Mouse (Mus musculus) liver, adult (tissue): ENCODE measurements around the gene Dmbt1.

Experiments
- GATA4 ChIP-seq: IDR thresholded peaks from 2 replicates; pipeline ENCODE4 v1.6.1; 2014; ENCODE audit warnings: mild to moderate bottlenecking, low read length; ENCODE audit not compliant: insufficient replicate concordance

Dmbt1 gene

GRCm38 (mm10) chr7:131027557-131027956, 4.3 kb upstream of the Dmbt1 start:
- no peak for TF ChIP-seq GATA4

- TF ChIP-seq GATA4: no peak
Measured at GRCm38 (mm10) chr7:131036396-131036795, 4.5 kb downstream of the Dmbt1 start.

GRCm38 (mm10) chr7:131037083-131037482, 5.2 kb downstream of the Dmbt1 start:
- TF ChIP-seq GATA4: no peak

- TF ChIP-seq GATA4: no peak
Measured at GRCm38 (mm10) chr7:131042657-131043056, 10.8 kb downstream of the Dmbt1 start.

- no peak for TF ChIP-seq GATA4
Measured at GRCm38 (mm10) chr7:131054808-131055370, 23.0 kb downstream of the Dmbt1 start.

- TF ChIP-seq GATA4: no peak
Measured at GRCm38 (mm10) chr7:131062541-131062940, 30.7 kb downstream of the Dmbt1 start.

GRCm38 (mm10) chr7:131075956-131076355, 44.1 kb downstream of the Dmbt1 start:
- no peak for TF ChIP-seq GATA4

GRCm38 (mm10) chr7:131112486-131112885, 80.6 kb downstream of the Dmbt1 start:
- no peak for TF ChIP-seq GATA4

- TF ChIP-seq GATA4: no peak
Measured at GRCm38 (mm10) chr7:131113676-131114075, 81.8 kb downstream of the Dmbt1 start.

GRCm38 (mm10) chr7:131114434-131114833, 82.6 kb downstream of the Dmbt1 start:
- no peak for TF ChIP-seq GATA4

GRCm38 (mm10) chr7:131122210-131122807, 90.5 kb downstream of the Dmbt1 start:
- no peak for TF ChIP-seq GATA4

- TF ChIP-seq GATA4: no peak
Measured at GRCm38 (mm10) chr7:131130021-131130420, 98.2 kb downstream of the Dmbt1 start.

GRCm38 (mm10) chr7:131133181-131133580, 101.3 kb downstream of the Dmbt1 start:
- TF ChIP-seq GATA4: no peak

GRCm38 (mm10) chr7:131146214-131146613, 114.4 kb downstream of the Dmbt1 start, which contains the start of gene 4933402N03Rik:
TSS of gene 4933402N03Rik (minus strand) at chr7:131146314.
- no peak for TF ChIP-seq GATA4

GRCm38 (mm10) chr7:131150179-131150578, 118.3 kb downstream of the Dmbt1 start:
- no peak for TF ChIP-seq GATA4

GRCm38 (mm10) chr7:131153044-131153443, 121.2 kb downstream of the Dmbt1 start:
- TF ChIP-seq GATA4: no peak

- TF ChIP-seq GATA4: no peak
Measured at GRCm38 (mm10) chr7:131162251-131162650, 130.4 kb downstream of the Dmbt1 start.
